Mouse (Mus musculus) forebrain, embryonic 10.5 days (tissue): ENCODE measurements at regions not wholly inside any gene's neighbourhood (a gene's known extent, or its start where the extent isn't known, plus 50 kb on each side); places are given as distances from the start of the nearest gene placed in this dataset.

Experiments used
- DNase-seq: peaks from one replicate; pipeline ENCODE4 v3.0.0-alpha.2; 2017; ENCODE audit warnings: low spot score; ENCODE audit errors: extremely low spot score
- H3K27ac ChIP-seq: fragments of 300-500 bp; sonication (generic); 2 replicates; pipeline ENCODE4 v1.5.1; 2016; ENCODE audit warnings: mild to moderate bottlenecking
- H3K27me3 ChIP-seq: fragments of 300-500 bp; sonication (generic); 2 replicates; pipeline ENCODE4 v1.6.1; 2016; ENCODE audit warnings: mild to moderate bottlenecking; ENCODE audit not compliant: poor library complexity, severe bottlenecking
- H3K36me3 ChIP-seq: fragments of 300-500 bp; sonication (generic); replicated peaks from 2 replicates; pipeline ENCODE4 v1.6.1; 2016; ENCODE audit warnings: mild to moderate bottlenecking, moderate library complexity
- H3K4me1 ChIP-seq: fragments of 300-500 bp; sonication (generic); 2 replicates; pipeline ENCODE4 v1.6.1; 2016
- H3K4me3 ChIP-seq: fragments of 300-500 bp; sonication (generic); 2 replicates; pipeline ENCODE4 v1.5.1; 2016; ENCODE audit warnings: mild to moderate bottlenecking, moderate library complexity
- H3K9me3 ChIP-seq: fragments of 300-500 bp; sonication (generic); 2 replicates; pipeline ENCODE4 v1.6.1; 2016; ENCODE audit warnings: mild to moderate bottlenecking, moderate library complexity
- WGBS: fragments of 180-500 bp; shearing (Covaris S2); methylation state at CpG from one replicate; pipeline ENCODE4 v1.1.7; 2016; 5-methylcytosine and 5-hydroxymethylcytosine counted together

- peaks cover 55% of the 10 kb centered on the region for H3K27me3 ChIP-seq
- no peak for DNase-seq
- H3K4me1 ChIP-seq = peaks cover 16% of the 10 kb centered on the region
- no peaks in the 10 kb centered on the region for H3K9me3 ChIP-seq
- no peak overlapping the region for H3K27ac ChIP-seq
- H3K4me3 ChIP-seq = no peak overlapping the region
- 91% methylated on average over 3 of the region's 3 CpGs for WGBS
- no peaks in the 10 kb centered on the region for H3K36me3 ChIP-seq
Measured at GRCm38 (mm10) chr8:126136946-126137345, 142.0 kb downstream of the Kcnk1 start.

DNA sequence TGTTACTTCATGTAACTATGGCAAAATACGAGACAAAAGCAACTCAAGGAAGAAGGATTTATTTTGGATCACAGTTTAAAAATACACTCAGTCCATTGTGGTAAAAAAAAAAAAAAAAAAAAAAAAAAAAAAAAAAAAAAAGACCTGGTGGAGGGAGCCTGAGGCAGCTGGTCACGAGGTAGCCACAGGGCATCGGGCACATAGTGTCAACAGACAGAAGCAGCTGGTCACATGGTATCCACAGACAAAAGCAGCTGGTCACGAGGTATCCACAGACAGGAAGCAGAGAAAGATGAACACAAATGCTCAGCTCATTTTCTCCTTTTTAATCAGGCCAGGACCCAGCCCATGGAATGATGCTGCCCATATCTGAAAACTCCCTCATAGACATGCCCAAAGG is 142.5 kb downstream of the Kcnk1 start:
- Histone ChIP-seq H3K36me3 (no peaks in the 10 kb centered on the region), H3K4me1 (peaks cover 16% of the 10 kb centered on the region), H3K4me3 (no peak overlapping the region), H3K27ac (no peak overlapping the region), H3K9me3 (no peaks in the 10 kb centered on the region), H3K27me3 (peaks cover 60% of the 10 kb centered on the region)
- WGBS = 74% methylated on average over 4 of the region's 4 CpGs
- no peak for DNase-seq

- Histone ChIP-seq H3K27me3 (peaks cover 62% of the 10 kb centered on the region), H3K4me3 (peak overlapping the region; percentile 63), H3K27ac (peak overlapping the region; percentile 58; the same call in 1 of the 2 replicates), H3K4me1 (peaks cover 16% of the 10 kb centered on the region), H3K9me3 (no peaks in the 10 kb centered on the region), H3K36me3 (no peaks in the 10 kb centered on the region)
- WGBS = under 1% methylated on average over 95 of the region's 95 CpGs
- peak; percentile 37 for DNase-seq
Measured at GRCm38 (mm10) chr8:126138645-126139545, 143.9 kb downstream of the Kcnk1 start.

- no peak for DNase-seq
- H3K27me3 ChIP-seq = peaks cover 62% of the 10 kb centered on the region
Measured at GRCm38 (mm10) chr8:126139546-126139870, 144.5 kb downstream of the Kcnk1 start.

GRCm38 (mm10) chr8:126140998-126141397 is 146.0 kb downstream of the Kcnk1 start:
- peaks cover 16% of the 10 kb centered on the region for H3K4me1 ChIP-seq

More at GRCm38 (mm10) chr8:126139546-126139870, 144.5 kb downstream of the Kcnk1 start:
- H3K4me1 ChIP-seq = peaks cover 16% of the 10 kb centered on the region
- peak overlapping the region; percentile 63 for H3K4me3 ChIP-seq
- H3K9me3 ChIP-seq = no peaks in the 10 kb centered on the region
- no peak overlapping the region for H3K27ac ChIP-seq
- no peaks in the 10 kb centered on the region for H3K36me3 ChIP-seq
- WGBS = 20% methylated on average over 11 of the region's 11 CpGs

GRCm38 (mm10) chr8:126151527-126151926 is 146.8 kb upstream of the Slc35f3 start:
- Histone ChIP-seq H3K9me3 (no peaks in the 10 kb centered on the region), H3K27ac (no peak overlapping the region), H3K27me3 (peaks cover 5% of the 10 kb centered on the region; the same call in 1 of the 2 replicates), H3K36me3 (no peaks in the 10 kb centered on the region), H3K4me1 (peaks cover 12% of the 10 kb centered on the region; the same call in 1 of the 2 replicates), H3K4me3 (no peak overlapping the region)
- 94% methylated on average over 4 of the region's 4 CpGs for WGBS
- no peak for DNase-seq

More at GRCm38 (mm10) chr8:126140998-126141397, 146.0 kb downstream of the Kcnk1 start:
- Histone ChIP-seq H3K36me3 (no peaks in the 10 kb centered on the region), H3K27ac (no peak overlapping the region), H3K9me3 (no peaks in the 10 kb centered on the region), H3K4me3 (no peak overlapping the region), H3K27me3 (peaks cover 62% of the 10 kb centered on the region)
- 89% methylated on average over 6 of the region's 6 CpGs for WGBS
- DNase-seq = no peak

DNA sequence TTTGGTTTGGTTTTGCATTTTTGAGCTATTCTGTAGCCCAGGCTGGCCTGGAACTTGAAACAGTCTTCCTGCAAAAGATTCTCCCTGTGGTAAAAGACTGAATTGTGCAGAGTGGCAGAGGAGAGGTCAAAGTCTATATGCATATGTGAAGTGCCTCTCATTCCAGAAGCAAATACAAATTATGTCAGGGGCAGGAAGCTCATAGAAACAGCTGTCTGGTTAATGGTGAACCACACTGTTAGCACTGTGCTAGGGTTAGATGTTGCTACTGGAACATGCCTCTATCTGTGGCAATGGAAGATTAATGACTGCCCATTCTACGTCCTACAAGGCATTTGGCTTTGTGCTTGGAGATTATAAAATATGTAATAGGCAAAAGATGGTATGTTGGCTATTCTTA is 144.4 kb upstream of the Slc35f3 start:
- Histone ChIP-seq H3K4me1 (peaks cover 24% of the 10 kb centered on the region), H3K36me3 (no peaks in the 10 kb centered on the region), H3K27me3 (peaks cover 5% of the 10 kb centered on the region; the same call in 1 of the 2 replicates), H3K27ac (no peak overlapping the region), H3K9me3 (no peaks in the 10 kb centered on the region), H3K4me3 (no peak overlapping the region)
- WGBS = 82% methylated on average over 1 of the region's 1 CpGs
- no peak for DNase-seq

GRCm38 (mm10) chr8:126157452-126158185 is 140.7 kb upstream of the Slc35f3 start:
- Histone ChIP-seq H3K4me3 (no peak overlapping the region), H3K27me3 (peaks cover 5% of the 10 kb centered on the region; the same call in 1 of the 2 replicates), H3K4me1 (peaks cover 31% of the 10 kb centered on the region), H3K27ac (no peak overlapping the region), H3K36me3 (no peaks in the 10 kb centered on the region), H3K9me3 (no peaks in the 10 kb centered on the region)
- no peak for DNase-seq
- WGBS = 67% methylated on average over 8 of the region's 8 CpGs

DNA sequence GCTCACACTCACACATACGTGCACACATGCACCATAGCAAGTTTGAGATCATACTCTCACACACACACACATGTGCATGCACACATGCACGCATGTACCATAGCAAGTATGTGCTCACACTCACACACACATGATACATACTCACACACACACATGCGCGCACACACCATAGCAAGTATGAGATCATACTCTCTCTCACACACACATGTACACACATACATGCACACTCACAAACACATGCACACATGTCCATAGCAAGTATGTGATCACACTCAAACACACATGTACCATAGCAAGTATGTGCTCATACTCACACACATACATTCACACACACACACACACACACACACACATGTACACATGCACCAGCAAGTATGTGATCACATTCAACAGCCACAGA is 138.9 kb upstream of the Slc35f3 start:
- H3K27me3 ChIP-seq = peaks cover 5% of the 10 kb centered on the region; the same call in 1 of the 2 replicates
- no peak overlapping the region for H3K4me3 ChIP-seq
- 95% methylated on average over 4 of the region's 4 CpGs for WGBS
- no peaks in the 10 kb centered on the region for H3K9me3 ChIP-seq
- H3K4me1 ChIP-seq = peaks cover 35% of the 10 kb centered on the region
- no peaks in the 10 kb centered on the region for H3K36me3 ChIP-seq
- DNase-seq = no peak
- no peak overlapping the region for H3K27ac ChIP-seq

GRCm38 (mm10) chr8:126160356-126160975 is 137.9 kb upstream of the Slc35f3 start:
- Histone ChIP-seq H3K27me3 (no peaks in the 10 kb centered on the region), H3K4me3 (no peak overlapping the region), H3K27ac (no peak overlapping the region), H3K4me1 (peaks cover 26% of the 10 kb centered on the region), H3K9me3 (no peaks in the 10 kb centered on the region), H3K36me3 (no peaks in the 10 kb centered on the region)
- no peak for DNase-seq
- WGBS = 86% methylated on average over 9 of the region's 9 CpGs

DNA sequence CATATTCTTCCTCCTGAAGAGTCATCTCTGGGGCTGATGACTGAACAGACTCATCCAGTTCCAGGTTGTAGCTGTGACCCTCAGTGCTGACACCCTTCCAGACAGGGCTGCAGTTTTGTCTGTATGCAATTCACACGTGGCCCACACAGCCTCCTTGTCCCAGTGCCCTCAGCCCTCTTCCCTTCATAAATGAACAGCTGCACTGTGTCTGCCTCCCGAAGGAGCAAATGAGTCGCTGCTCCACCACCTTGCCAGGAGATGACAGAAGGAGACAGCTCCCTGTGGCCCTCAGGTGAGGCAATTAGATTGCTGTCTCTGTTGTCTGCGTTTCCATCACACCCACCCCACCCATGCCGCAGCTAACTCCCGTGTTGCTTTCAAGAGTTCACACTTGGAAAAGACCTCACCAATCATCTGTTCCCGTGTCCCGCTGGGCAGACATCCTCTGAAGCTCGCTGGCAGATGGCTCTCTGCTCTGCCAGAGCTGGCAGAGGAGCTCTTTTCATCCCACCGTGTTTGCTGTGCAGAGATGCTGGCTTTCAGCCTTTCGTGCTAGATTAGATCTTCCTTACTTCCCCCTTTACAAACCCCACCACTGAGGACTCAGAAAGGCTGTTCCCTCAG is 135.5 kb upstream of the Slc35f3 start:
- no peak overlapping the region for H3K4me3 ChIP-seq
- no peaks in the 10 kb centered on the region for H3K36me3 ChIP-seq
- DNase-seq = no peak
- H3K9me3 ChIP-seq = no peaks in the 10 kb centered on the region
- no peaks in the 10 kb centered on the region for H3K27me3 ChIP-seq
- 73% methylated on average over 11 of the region's 11 CpGs for WGBS
- peaks cover 20% of the 10 kb centered on the region for H3K4me1 ChIP-seq
- 0 out of 2 replicates have a peak overlapping the region, but pooled peaks have one; percentile 30 for H3K27ac ChIP-seq

GRCm38 (mm10) chr8:126163954-126164353 is 134.4 kb upstream of the Slc35f3 start:
- H3K36me3 ChIP-seq = no peaks in the 10 kb centered on the region; the same call in 1 of the 2 replicates
- H3K27me3 ChIP-seq = no peaks in the 10 kb centered on the region
- 75% methylated on average over 5 of the region's 5 CpGs for WGBS
- H3K9me3 ChIP-seq = no peaks in the 10 kb centered on the region
- H3K4me3 ChIP-seq = no peak overlapping the region
- no peak for DNase-seq
- no peak overlapping the region for H3K27ac ChIP-seq
- H3K4me1 ChIP-seq = peaks cover 18% of the 10 kb centered on the region
